ENCODE assay signal across 8 mouse cellular contexts in the genomic region with DNA sequence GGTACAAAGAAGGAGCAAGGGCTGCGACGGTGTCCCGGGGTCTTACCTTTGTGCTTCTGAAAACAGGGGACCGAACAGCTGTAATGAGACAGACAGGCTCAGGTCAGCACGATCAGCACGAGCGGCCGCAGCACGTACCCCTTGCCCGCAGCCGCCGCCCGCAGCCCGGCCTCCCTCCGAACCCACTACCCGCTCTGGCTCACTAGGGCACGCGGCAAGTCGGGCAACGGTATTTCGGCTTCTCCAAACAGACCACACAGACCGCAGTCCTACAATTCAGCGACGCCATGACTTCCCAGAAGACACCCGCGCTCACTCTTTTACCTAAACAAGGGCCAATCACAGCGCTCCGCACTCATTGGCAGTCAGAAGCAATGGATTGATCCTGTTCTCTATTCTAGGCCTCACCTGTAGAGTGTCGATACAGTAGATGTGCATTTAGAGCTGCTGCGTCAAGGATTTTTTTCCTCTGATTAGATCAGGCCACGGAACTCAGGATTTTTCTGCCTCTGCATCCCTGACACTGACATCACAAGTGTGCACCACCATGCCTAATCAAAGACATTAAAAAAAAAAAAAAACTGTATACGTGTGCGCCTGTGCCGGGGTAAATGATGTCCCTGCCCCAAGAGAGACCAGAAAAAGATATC. TPM values are rescaled to one million over a fixed set of nuclear protein-coding genes. Genes with fewer than 3 reads are reported as not detected.
A peak's percentile ranks its signal among the peaks of the same experiment; 100 is the strongest.
DNase-seq lines count a peak whose midpoint lies in the region; ATAC-seq lines count a peak whose summit lies in the region.

Gene Znhit3 (minus strand): TSS at position 314 of the 650 bp plus-strand sequence.

- DNase-seq in ZHBTc4 (ENCODE audit: low read depth, low spot score), result peak; percentile 92
- peak; percentile 73 to 75 for DNase-seq in gastrocnemius, adult 8-10 months (ENCODE audit: low spot score in 2 of 2)
- DNase-seq in hindlimb bud, embryonic 11.5 days (ENCODE audit: extremely low spot score, low read depth, low spot score), result peak; percentile 81
- DNase-seq in left cerebral cortex, adult 8-10 months (ENCODE audit: low spot score in 2 of 2), result peak; percentile 73 to 87
- peak; percentile 90 to 94 for DNase-seq in right cerebral cortex, postnatal 10 days (ENCODE audit: low spot score in 2 of 2)
- DNase-seq in urinary bladder, postnatal 25 days (ENCODE audit: low spot score), result peak; percentile 74

- ATAC-seq in common myeloid progenitor, adult 5-6 weeks (replicated peaks; ENCODE audit: low read depth, poor library complexity, severe bottlenecking), result peak; percentile 95

- peaks cover 68% of the 10 kb centered on the region for H3K4me1 ChIP-seq in megakaryocyte, embryonic 14.5 days

- peaks cover 32% of the 10 kb centered on the region for H3K36me3 ChIP-seq in megakaryocyte, embryonic 14.5 days (replicated peaks; ENCODE audit: low read length)

- H3K27me3 ChIP-seq in megakaryocyte, embryonic 14.5 days (replicated peaks), result no peaks in the 10 kb centered on the region

- H3K9me3 ChIP-seq in megakaryocyte, embryonic 14.5 days, result no peaks in the 10 kb centered on the region

- H3K4me3 ChIP-seq in megakaryocyte, embryonic 14.5 days (replicated peaks), result peak within 1 kb of the TSS; percentile 98

RNA-seq across cellular contexts. Expression of gene Znhit3, which starts in this region (rescaled TPM):
- 36.0 and 42.0 TPM in 2 replicates for total RNA-seq in common myeloid progenitor, adult 5-6 weeks (2017)
- total RNA-seq in gastrocnemius, adult 8-10 months (2022), result 10 to 100 TPM; 12.3 to 17.5 (median 14.7) TPM
- 10 to 100 TPM; 30.3 to 33.0 (median 32.5) TPM for total RNA-seq in left cerebral cortex, adult 8-10 months (2022)
- polyA plus RNA-seq in megakaryocyte, embryonic 14.5 days (2012; ENCODE audit: insufficient read depth, low replicate concordance), result 0.40 TPM in 1 of 2 replicates, not detected in the other

Comparison
In these comparisons a context has a peak if more than half of its experiments do, and no peak if none do; other contexts are left out.
1. Peak in every context shown above with its lines: DNase-seq, ATAC-seq and H3K4me3 ChIP-seq.